Mouse (Mus musculus) frontal cortex, postnatal 14 days (tissue): ENCODE results near the gene Mmachc.
A peak's percentile ranks its signal among the peaks of the same experiment; 100 is the strongest.
"Not testable (repeated sequence)": the region's sequence is repeated elsewhere in the genome, so short reads cannot be mapped to it uniquely, and the experiment has no call there.

Experiments used
- DNase-seq, 2 experiments: peaks; one replicate each; pipeline ENCODE4 v3.0.0; 2022; ENCODE audit warnings: low spot score in 2 of 2

Gene Mmachc

DNA sequence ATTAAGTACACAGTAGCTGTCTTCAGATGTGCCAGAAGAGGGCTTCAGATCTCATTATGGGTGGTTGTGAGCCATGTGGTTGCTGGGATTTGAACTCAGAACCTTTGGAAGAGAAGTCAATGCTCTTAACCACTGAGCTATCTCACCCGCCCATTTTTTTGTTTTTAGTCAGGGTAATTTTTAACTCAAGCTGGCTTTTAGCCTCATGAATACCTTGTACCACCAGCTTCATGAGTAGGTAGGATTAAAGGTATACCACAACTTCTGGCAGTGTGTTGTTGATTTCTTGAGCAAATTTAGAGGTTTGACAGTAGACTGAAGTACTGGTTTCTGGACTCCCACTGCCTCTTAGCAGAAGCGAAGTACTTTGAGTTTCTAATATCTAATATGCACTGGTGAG, 16.1 kb downstream of the Mmachc start:
- no peak for DNase-seq

DNA sequence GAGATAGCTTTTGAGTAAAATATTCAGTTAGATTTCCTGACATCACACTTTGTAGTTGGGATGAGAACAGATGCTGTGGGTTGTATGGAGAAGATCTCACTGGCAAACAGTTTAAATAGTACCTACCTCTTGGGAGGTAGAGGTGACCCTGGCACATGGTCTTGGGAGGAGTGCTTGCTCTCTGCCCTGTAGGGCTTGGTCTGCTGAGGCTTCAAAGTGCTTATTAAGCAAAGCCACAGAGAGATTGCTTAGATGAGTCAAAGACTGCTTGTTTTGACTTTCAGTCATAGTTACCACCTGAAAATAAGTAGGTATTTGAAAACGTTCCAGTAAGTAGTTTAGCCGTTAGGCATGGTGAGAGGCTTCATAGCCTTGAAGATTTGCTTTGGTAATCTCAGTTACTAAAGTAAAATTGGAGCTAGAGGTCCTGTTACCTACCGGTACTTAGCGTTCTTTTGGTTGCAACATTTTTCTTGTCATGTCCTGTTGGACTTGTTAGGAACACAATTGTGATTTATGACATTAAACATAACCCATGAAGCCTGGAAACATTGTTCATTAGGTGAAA, 18.8 kb downstream of the Mmachc start:
- DNase-seq = no peak

DNA sequence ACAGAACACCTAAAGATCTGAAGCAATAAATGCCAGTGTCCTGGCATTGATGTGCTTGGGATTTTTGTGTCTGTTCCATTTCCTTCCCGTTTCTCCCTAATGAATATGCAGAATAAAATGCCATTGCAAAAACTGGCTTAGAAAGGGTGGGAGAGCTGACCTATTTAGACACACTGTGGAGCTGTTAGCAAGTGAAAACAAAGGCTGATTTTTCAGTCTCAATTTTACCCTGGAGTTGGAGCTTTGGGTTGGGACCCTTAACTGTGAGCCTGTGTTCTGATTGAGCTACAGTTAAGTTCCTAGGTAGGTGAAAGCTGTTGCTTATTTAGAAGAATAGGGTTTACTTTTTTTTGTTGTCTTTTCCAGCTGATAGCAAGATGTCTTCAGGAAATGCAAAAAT, 21.2 kb downstream of the Mmachc start:
- DNase-seq = no peak

DNA sequence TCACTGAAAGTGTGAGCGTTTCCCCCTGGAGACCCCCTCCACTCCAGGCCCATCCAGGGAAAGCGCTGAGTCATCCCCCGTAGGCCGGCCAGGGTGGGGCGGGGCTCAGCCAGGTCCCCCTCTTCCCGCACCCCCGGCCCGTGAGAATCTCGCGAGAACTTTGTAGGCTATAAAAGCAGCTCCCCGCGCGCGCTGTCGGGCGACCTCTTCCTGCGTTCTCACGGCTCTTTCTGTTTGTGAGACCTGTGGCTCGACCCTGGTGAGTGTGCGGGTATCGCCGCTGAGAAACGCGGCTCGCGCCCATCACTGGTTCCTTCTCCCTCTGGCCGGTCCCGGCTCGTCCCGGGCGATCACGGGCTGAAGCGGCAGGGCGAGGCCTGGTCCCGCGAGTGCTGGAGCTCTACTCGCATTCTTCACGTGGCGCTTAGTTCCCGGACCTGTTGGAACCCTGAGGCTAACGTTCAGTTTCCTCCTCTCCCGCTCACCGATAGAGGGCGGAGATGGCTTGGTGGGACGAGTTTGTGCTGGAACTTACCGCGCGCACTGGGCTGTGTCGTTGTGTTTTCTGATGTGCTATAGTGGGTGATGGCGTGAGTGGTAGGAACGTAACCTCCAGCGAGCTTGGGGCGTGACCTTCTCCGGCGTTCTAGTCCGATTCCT, 22.7 kb downstream of the Mmachc start, which contains the start of gene Prdx1:
TSS of gene Prdx1 (plus strand) at position 143 of the 660 bp plus-strand sequence.
- DNase-seq = peak; percentile 85 to 89

DNA sequence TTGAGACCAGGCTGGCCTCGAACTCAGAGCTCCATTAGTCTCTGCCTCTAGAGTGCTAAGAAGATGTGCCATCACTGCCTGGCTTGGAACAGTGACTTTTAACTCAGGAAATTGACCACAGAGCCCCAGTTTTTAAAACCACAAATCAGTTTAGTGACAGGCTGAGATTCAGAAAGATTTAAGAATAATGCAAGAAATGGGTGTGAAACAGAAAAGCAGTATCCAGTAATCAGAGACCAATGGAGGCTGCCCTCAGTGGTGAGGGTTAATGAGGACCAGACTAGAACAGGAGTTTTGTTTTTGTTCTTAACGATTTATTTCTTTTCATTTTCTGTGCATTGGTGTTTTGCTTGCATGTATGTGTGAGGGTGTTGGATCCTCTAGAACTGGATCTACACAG, 23.5 kb downstream of the Mmachc start:
- no peak for DNase-seq

DNA sequence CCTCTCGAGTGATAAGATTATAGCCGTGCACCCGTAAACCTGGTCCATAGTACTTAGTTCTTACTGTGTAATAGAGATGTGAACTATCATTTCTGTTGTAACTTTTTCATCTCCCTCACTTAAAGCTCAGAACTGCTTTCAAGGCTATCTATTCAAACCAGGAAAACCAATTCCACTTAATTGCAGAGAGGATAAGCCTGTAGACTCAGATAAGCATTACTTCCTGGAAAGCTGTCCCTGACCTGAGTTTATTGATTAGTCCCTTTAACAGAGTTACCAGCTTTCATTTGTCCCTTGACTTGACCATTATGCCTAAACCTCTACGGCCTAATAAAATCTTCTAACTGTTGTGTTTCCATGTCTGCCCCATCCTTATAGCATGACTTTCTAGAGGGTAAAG, 24.2 kb downstream of the Mmachc start:
- no peak for DNase-seq

DNA sequence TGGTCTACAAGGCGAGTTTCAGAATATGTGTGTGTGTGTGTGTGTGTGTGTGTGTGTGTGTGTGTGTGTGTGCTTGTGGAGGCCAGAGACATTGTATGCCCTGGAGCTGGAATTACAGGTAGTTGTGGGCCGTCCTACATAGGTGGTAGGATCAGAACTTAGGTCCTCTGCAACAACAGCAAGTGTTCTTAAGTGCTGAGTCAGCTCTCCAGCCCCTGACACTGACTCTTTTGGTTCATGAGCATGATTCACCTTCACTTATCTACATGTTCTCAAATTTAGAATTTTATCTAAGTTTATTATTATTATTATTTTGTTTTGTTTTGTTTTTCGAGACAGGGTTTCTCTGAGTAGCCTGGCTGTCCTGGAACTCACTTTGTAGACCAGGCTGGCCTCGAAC, 27.7 kb downstream of the Mmachc start:
- not testable (repeated sequence) for DNase-seq

DNA sequence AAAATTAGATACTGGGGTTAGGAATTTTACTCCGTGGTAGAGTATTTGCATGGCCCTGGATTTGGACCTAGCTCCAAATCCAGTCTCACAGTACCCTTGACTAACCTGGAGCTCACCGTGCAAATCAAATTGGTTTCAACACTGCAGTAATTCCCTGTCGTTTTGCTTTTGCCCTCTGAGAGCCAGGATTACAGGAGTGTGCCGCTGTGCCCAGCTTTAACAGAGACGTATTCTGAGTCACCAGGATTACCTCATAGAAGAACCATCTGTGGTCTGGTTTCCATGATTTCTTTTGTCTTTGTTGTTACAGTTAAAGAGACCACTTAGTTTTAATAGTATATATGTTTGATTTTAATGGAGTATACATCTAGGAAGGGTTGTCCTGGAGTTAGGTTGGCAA, 29.1 kb downstream of the Mmachc start:
- DNase-seq = no peak

DNA sequence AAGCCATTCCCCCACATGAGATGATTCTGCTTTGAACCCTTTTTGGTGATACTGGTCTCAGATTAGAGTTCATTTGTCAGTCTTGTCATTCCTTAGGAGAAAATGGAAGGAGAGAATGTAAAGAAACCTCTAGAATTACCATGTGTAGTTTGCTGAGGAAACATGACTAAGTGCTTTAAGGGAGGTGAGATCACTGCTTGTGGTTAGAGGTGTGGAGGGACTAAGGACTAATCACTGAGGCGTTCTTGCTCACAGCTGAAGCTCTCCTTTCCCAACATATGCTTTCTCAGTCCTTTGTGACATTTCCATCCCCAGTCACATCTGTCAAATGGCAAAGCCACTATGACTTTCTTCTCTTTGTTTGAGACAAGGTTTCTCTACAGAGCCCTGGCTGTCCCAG, 30.4 kb downstream of the Mmachc start:
- DNase-seq = no peak

DNA sequence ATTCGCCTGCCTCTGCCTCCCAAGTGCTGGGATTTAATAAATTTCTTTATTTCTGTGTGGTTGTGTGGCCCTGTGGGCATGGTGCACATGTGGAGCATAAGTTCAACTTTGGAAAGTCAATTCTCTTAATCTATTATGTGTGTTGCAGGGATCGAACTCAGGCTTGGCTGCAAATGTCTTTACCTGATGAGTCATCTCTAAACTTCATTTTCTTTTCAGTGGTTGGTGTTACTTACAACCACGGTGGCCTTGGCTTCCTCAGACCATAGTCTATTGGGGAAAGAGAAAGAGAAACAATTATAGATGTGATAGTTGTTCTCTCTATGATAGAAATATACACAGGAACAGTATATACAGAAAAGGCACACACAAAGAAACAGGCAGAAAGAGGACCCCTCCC, 32.2 kb downstream of the Mmachc start:
- no peak for DNase-seq

DNA sequence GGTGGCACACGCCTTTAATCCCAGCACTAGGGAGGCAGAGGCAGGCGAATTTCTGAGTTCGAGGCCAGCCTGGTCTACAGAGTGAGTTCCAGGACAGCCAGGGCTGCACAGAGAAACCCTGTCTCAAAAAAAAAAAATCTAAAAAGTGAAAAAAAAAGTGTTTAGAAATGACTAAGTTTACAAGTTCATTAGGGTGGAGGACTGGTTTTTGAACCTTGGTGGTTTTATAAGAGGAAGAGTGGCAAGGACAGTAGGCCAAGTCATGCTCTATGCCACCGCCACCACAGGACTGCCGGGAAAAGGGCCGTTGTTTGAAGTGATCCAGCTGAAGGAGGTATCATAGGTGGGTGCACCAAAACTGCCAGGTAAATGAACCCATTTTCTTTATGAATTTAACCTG, 33.4 kb downstream of the Mmachc start:
- not testable (repeated sequence) for DNase-seq

DNA sequence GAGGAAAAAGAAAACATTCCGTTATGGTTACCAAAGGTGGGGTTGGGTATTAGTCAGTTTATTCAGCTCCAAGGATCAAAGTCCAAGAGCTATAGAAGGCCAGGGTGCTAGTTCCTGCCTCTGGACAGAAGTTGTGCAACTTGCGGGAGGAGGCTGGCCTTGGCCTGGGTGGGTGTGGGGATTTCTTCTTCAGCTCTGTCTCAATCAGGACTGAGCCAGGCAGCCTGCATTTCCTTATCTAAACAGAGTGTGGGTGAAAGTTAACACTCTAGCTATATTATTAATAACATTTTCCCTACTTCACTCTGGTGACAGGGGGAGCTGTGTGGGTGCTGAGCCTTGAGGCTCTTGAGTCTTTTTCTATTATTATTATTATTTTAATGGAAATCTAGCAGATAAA, 35.4 kb downstream of the Mmachc start:
- DNase-seq = no peak

DNA sequence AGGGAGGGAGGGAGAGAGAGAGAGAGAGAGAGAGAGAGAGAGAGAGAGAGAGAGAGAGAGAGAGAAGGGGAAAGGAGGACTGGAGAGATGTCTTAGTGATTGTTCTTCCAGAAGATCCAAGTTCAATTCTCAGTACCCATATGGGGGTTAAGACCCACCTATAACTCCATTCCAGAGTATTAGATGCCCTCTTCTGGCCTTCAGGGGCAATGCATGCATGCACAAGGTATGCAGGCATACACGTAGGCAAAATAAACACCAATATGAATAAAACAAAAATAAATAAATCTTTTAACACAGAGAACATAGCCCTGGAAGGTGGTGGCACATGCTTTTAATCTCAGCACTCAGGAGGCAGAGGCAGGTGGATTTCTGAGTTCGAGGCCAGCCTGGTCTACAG, 38.9 kb downstream of the Mmachc start:
- no peak for DNase-seq

DNA sequence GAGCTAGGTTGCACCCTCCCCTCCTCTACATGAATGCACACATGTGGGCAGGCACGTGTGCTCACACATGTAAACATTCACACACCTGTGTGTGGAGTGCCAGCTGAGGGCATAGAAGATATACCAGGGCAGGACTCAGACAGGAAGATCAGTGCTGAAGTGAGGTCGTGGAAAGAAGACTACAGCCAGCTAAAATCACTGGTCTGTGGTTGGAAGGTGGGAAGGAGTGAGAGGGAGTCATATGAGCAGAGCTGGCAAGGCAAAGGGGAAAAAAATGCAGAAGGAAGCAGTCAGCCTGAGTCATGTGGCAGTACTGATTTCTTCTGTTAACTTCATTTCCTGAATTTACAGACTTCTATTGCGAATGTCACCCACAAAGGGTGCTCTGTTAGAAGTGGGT, 40.1 kb downstream of the Mmachc start:
- no peak for DNase-seq

DNA sequence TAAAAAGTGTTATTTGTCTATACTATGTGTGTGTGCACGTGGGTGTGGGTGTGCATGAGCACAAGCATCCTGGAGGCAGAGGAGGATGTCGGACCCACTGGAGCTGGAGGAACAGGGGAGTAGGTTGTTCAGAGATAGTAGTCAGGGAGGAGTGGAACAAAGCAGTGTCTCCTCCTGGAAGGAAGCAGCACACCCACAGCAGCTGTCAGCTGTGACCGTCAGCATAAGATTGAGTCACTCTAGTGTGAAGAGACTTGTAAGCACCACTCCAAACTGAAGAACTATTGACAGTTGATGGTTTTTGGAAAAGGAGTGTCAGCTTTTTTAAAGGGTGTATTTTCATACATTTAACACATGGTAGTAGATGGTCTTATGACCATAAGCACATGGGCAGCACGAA, 41.6 kb downstream of the Mmachc start:
- DNase-seq = no peak

DNA sequence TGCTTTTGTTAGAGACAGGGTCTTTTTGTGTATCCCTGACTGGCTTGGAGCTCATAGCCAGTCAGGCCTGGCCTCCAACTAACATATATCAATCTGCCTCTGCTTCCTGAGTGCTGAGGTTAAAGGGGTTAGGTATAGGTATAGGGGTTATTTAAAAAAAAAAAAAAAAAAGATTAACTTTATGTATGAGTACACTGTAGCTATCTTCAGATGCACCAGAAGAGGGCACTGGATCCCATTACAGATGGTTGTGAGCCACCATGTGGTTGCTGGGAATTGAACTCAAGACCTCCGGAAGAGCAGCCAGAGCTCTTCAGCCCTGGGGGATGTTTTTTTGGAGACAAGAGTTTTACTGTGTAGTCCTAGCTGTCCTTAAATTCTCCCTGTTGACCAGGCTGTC, 46.2 kb downstream of the Mmachc start:
- DNase-seq = no peak

DNA sequence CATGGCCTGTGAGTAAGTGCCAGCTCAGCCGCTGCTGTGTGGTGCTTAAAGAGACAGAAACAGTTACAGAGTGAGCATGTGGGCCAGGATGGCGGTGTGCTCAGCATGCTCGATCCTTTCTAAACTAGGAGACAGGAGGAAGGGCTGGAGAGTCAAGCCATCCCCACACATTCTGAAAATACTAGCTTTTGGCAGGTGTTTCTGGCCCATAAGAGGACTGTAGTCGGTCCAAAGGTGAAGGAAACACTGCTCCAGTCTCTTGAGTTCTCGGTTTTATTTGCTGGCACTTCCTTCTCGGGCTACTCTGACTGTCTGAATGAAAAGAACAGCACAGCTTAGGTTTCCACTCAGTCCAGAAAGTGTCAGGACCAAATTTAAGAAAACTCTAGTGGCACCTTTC, 47.4 kb downstream of the Mmachc start:
- DNase-seq = no peak

DNA sequence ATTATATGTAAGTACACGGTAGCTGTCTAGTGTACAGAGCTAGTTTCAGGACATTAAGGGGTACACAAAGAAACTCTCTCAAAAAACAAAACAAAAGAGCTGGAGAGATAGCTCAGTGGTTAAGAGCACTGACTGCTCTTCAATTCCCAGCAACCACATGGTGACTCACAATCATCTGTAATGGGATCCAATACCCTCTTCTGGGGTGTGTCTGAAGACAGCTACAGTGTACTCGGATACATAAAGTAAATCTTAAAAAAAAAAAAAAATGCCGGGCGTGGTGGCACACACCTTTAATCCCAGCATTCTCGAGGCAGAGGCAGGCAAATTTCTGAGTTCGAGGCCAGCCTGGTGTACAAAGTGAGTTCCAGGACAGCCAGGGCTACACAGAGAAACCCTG, 48.3 kb downstream of the Mmachc start:
- DNase-seq = not testable (repeated sequence)

DNA sequence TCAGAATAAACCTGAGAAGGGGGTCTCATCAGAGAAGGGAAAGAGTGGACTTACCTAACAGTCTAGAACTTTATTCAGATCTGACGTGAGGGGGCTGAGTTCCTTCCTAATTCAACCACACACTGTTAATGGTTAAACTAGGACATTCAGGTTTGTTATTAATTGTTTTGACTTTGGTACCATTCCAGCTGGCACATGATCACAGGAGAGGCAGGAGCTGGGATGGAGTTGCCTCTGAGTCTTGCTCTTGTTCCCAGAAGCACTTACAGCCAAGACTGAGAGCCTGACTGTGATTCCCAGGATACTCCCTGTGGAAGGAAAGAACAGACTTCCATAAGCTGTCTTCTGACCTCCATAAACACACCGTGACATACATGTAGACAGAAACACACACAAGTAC, 48.7 kb downstream of the Mmachc start:
- DNase-seq = no peak

DNA sequence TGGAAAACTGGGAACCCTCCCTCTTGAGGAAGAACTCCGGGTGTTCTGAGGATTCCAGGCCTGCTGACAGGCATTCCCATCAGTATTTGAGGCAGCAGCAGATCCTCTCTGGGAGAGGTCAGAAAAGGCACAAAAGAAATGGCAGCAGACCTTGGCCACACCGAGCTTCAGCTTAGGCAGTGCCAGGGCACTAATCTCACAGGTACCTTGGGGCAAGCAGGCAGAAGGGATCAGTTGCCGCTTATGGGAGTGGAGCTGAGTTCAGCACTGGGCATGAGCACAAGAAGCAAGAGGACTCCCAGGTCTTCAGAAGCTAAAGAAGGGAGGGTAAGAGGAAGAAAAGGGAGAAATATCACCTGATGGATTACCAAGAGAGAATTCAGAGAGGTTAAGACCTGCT, 50.2 kb downstream of the Mmachc start:
- DNase-seq = no peak

DNA sequence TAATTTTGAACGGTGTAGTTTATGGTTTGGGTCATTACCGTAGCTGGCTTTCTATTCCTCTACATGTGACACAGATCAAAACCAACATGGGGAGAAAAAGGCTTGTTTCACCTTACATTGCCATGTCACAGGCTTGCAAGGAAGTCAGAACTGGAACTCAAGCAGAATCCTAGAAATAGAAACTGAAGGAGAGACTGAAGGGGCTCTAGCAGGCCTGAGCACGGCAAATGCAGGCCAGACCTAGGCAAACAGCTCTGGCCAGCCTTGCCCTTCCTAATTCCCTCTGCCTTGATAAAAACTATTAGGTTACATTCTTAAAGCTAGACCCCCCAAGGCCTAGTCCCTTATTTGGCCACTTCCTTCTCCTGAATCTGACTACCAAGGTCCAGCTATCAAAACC, 52.5 kb downstream of the Mmachc start:
- no peak for DNase-seq

DNA sequence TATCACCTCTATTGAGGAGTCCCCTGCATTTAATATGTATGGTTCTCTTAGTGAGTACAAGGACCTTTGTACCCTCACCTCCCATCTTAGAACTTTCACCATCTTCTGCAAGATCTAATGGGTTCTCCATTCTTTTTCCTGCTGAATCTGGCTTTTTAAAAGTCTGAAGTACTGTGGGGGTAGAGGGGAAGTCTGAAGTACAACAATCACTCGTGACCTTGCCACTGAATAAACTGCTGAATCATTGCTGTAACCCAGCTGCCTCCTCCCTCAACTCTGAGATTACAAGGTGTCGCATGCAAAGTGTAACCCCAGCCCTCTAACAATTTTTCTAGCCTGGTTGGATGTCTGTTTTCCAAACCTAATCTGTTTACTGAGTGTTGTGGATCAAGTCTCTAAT, 53.1 kb downstream of the Mmachc start:
- DNase-seq = no peak

DNA sequence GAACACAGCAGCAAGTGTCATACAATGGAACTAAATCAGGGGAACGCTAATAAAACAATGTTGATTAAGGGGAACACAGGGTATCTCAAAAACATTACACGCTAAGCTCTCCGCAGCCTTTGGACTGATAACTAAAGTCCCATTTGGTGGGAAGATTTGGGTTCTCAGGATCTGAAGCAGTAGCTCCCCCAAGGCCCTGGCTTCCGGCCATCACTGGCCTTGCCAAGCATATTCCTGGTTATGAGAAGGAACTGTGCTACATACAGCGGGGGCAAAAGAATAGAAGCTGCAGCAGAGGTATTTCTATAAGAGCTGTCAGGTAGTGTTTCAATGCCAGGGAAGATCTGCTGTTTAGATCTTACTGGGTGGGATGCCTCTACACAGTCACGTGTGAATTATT, 55.0 kb downstream of the Mmachc start:
- DNase-seq = no peak
